Mouse (Mus musculus): Measurements from ENCODE around the gene Rab23. TPM values are rescaled to one million over a fixed set of nuclear protein-coding genes. Genes with fewer than 3 reads are reported as not detected.
"Not testable (repeated sequence)": the region's sequence is repeated elsewhere in the genome, so short reads cannot be mapped to it uniquely, and the experiment has no call there.

The Rab23 gene
- polyA plus RNA-seq, 1 experiment from 2014 or later, result 30.7 TPM

DNA sequence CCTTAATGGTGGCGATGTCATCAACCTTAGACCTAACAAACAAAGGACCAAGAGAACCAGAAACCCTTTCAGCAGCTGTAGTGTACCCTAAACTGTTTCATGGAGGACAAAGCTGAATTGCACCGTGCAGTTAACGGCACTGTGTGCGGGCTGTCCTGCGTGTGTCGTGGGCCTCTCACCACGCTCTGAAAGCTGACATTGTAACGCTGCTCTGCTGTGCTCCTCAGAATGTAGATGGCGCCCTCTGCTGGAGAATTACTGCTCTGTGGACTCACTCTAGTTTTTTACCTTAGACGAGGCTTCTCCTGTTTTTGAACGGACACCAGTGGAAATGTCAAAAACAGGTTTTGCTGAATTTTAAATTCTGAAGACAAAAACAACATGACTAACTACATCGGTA is 19.6 kb downstream of the Rab23 start:
- Histone ChIP-seq H3K9me3 (ENCODE audit: control insufficient read depth, low read length) (no peaks in the 10 kb centered on the region), H3K27me3 (ENCODE audit: control insufficient read depth, insufficient read depth, low read length) (no peaks in the 10 kb centered on the region), H3K4me1 (ENCODE audit: control insufficient read depth, insufficient read depth, low read length) (no peaks in the 10 kb centered on the region), H3K4me2 (replicated peaks; ENCODE audit: low read depth, low read length) (no peak overlapping the region), H3K9ac (ENCODE audit: low read depth, low read length) (no peak overlapping the region), H3K27ac (ENCODE audit: low read depth, low read length) (no peak overlapping the region), H3K4me3 (ENCODE audit: low read length) (no peak overlapping the region), H3K36me3 (ENCODE audit: control insufficient read depth, insufficient read depth, low read length) (peaks cover 49% of the 10 kb centered on the region)
- 35% methylated on average over 12 of the region's 12 CpGs for WGBS
- peak; percentile 80 for ATAC-seq (ENCODE audit: low FRiP score, low TSS enrichment)

DNA sequence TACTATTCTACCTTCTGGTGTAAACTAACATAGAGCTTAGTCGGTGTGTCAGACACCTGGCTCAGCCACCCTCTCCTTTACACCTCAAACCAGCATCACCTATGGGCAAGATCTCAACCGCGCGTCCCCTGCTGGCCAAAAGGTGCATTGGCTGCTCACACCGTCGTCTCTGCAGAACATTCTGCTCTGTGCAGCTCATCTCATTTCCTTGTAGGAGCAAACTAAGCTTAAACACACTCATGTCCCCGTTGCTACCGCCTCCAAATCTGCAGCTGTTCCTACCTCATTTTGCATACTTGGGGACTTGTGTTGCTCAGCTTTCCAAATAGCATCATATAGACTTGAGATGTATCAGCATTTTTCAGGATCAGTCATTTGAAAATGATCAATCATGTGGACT is 23.2 kb downstream of the Rab23 start:
- WGBS, result 21% methylated on average over 8 of the region's 8 CpGs
- H3K36me3 ChIP-seq (ENCODE audit: control insufficient read depth, insufficient read depth, low read length), result peaks cover 40% of the 10 kb centered on the region
- 0 out of 2 replicates have a peak, but pooled peaks have one; percentile 21 for ATAC-seq (ENCODE audit: low FRiP score, low TSS enrichment)

DNA sequence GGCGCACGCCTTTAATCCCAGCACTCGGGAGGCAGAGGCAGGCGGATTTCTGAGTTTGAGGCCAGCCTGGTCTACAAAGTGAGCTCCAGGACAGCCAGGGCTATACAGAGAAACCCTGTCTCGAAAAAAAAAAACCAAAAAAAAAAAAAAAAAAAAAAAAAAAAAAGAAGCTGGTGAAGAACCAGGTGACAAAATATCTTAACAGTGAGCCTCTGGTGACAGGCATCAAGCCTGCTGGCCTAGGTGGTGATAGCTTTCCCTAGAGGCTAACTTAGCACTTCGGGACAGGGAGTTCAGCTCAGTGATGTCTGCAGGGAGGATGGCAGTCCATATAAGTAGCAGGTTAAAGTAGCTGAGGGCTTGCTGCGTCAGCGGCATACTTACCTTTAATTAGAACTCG is 25.1 kb downstream of the Rab23 start:
- not testable (repeated sequence) for ATAC-seq (ENCODE audit: low FRiP score, low TSS enrichment); H3K4me3 ChIP-seq (ENCODE audit: low read length); H3K9ac ChIP-seq (ENCODE audit: low read depth, low read length); H3K9me3 ChIP-seq (ENCODE audit: control insufficient read depth, low read length); H3K4me1 ChIP-seq (ENCODE audit: control insufficient read depth, insufficient read depth, low read length); H3K27ac ChIP-seq (ENCODE audit: low read depth, low read length); H3K27me3 ChIP-seq (ENCODE audit: control insufficient read depth, insufficient read depth, low read length); H3K4me2 ChIP-seq (replicated peaks; ENCODE audit: low read depth, low read length)
- WGBS, result 93% methylated on average over 9 of the region's 9 CpGs
- H3K36me3 ChIP-seq (ENCODE audit: control insufficient read depth, insufficient read depth, low read length), result peaks cover 31% of the 10 kb centered on the region

More for the DNA sequence above, 23.2 kb downstream of the Rab23 start:
- no peak overlapping the region for H3K9ac ChIP-seq (ENCODE audit: low read depth, low read length)
- H3K27me3 ChIP-seq (ENCODE audit: control insufficient read depth, insufficient read depth, low read length), result no peaks in the 10 kb centered on the region
- H3K4me2 ChIP-seq (replicated peaks; ENCODE audit: low read depth, low read length), result no peak overlapping the region
- no peaks in the 10 kb centered on the region for H3K9me3 ChIP-seq (ENCODE audit: control insufficient read depth, low read length)
- no peak overlapping the region for H3K4me3 ChIP-seq (ENCODE audit: low read length)
- no peak overlapping the region for H3K27ac ChIP-seq (ENCODE audit: low read depth, low read length)
- no peaks in the 10 kb centered on the region for H3K4me1 ChIP-seq (ENCODE audit: control insufficient read depth, insufficient read depth, low read length)

DNA sequence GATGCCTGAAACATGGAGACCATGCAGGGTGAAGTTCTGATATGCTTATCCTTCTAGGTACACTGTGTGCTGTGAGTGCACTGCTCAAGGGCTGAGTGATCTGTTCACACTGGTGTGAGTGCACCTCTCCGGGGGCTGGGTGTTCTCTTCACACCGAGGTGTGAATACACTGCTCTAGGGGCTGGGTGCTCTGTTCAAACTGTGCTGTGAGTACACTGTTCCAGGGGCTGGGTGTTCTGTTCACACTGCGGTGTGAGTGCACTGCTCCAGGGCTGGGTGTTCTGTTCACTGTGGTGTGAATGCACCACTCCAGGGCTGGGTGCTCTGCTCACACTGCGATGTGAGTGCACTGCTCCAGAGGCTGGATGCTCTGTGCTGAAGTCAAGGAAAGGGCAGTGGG is 26.2 kb downstream of the Rab23 start:
- Histone ChIP-seq H3K4me1 (ENCODE audit: control insufficient read depth, insufficient read depth, low read length) (no peaks in the 10 kb centered on the region), H3K9ac (ENCODE audit: low read depth, low read length) (no peak overlapping the region), H3K4me3 (ENCODE audit: low read length) (no peak overlapping the region), H3K36me3 (ENCODE audit: control insufficient read depth, insufficient read depth, low read length) (peaks cover 23% of the 10 kb centered on the region), H3K4me2 (replicated peaks; ENCODE audit: low read depth, low read length) (no peak overlapping the region), H3K9me3 (ENCODE audit: control insufficient read depth, low read length) (no peaks in the 10 kb centered on the region), H3K27me3 (ENCODE audit: control insufficient read depth, insufficient read depth, low read length) (no peaks in the 10 kb centered on the region), H3K27ac (ENCODE audit: low read depth, low read length) (no peak overlapping the region)
- ATAC-seq (ENCODE audit: low FRiP score, low TSS enrichment), result no peak
- WGBS, result 89% methylated on average over 4 of the region's 4 CpGs

DNA sequence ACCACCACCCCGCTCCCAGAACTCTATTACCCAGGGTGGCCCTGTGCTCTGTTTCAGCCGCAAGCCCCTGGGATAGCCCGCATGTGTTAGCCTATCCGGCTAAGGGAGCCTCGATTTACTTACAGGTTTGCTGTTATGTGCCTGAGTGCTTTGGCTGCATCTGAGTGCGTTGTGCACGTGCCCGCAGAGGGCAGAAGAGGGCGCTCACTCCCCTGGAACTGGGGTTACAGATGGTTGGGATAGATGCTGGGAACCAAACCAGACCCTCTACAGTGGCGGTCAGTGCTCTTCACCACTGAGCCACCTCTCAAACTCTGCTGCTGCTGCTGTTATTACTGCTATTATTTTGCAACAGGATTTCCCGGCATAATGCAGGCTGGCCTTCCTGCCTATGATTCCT is 29.4 kb downstream of the Rab23 start:
- no peaks in the 10 kb centered on the region for H3K4me1 ChIP-seq (ENCODE audit: control insufficient read depth, insufficient read depth, low read length)
- WGBS, result 94% methylated on average over 11 of the region's 11 CpGs

DNA sequence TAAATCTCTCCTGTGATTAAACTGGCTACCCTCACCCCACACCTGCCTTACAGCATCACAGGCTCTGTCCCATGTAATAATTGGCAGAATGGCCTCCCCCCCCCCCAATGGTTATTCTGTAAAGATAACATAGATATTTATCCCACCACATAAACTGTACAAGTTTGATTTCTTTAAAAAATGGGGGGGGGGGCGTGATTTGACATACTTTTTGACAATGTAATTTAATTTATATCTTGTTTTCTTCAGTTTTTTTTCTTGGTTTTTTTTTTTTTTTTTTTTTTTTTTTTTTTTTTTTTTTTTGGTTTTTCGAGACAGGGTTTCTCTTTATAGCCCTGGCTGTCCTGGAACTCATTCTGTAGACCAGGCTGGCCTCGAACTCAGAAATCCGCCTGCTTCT is 30.0 kb downstream of the Rab23 start:
- not testable (repeated sequence) for H3K27me3 ChIP-seq (ENCODE audit: control insufficient read depth, insufficient read depth, low read length); H3K9me3 ChIP-seq (ENCODE audit: control insufficient read depth, low read length); H3K4me2 ChIP-seq (replicated peaks; ENCODE audit: low read depth, low read length); ATAC-seq (ENCODE audit: low FRiP score, low TSS enrichment); H3K27ac ChIP-seq (ENCODE audit: low read depth, low read length); H3K4me3 ChIP-seq (ENCODE audit: low read length); H3K4me1 ChIP-seq (ENCODE audit: control insufficient read depth, insufficient read depth, low read length); H3K9ac ChIP-seq (ENCODE audit: low read depth, low read length)
- peaks cover 16% of the 10 kb centered on the region for H3K36me3 ChIP-seq (ENCODE audit: control insufficient read depth, insufficient read depth, low read length)
- WGBS, result 93% methylated on average over 4 of the region's 4 CpGs

More for the DNA sequence above, 29.4 kb downstream of the Rab23 start:
- Histone ChIP-seq H3K27me3 (ENCODE audit: control insufficient read depth, insufficient read depth, low read length) (no peaks in the 10 kb centered on the region), H3K27ac (ENCODE audit: low read depth, low read length) (no peak overlapping the region), H3K9me3 (ENCODE audit: control insufficient read depth, low read length) (no peaks in the 10 kb centered on the region), H3K4me2 (replicated peaks; ENCODE audit: low read depth, low read length) (no peak overlapping the region), H3K4me3 (ENCODE audit: low read length) (no peak overlapping the region), H3K9ac (ENCODE audit: low read depth, low read length) (no peak overlapping the region), H3K36me3 (ENCODE audit: control insufficient read depth, insufficient read depth, low read length) (peaks cover 16% of the 10 kb centered on the region)
- no peak for ATAC-seq (ENCODE audit: low FRiP score, low TSS enrichment)

DNA sequence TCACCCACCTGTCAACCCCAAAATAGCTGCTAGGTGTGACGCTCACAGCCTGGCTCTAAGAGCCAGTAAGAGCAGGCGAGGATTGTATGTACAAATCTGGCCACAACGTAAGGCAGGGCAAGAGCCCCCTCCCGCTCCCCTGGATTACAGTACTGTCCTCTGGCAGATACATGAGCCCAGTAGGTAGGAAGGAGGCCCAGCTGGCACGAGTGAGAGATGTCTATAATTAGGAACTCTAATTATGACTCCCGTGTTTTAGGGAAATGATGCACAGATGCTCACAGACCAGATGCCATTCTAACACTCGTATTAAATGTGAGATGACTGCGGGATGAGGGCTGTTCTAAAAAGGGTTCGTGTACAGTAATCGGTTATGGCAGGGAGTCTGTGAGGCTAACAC is 31.6 kb downstream of the Rab23 start:
- Histone ChIP-seq H3K9ac (ENCODE audit: low read depth, low read length) (no peak overlapping the region), H3K27ac (ENCODE audit: low read depth, low read length) (no peak overlapping the region), H3K27me3 (ENCODE audit: control insufficient read depth, insufficient read depth, low read length) (no peaks in the 10 kb centered on the region), H3K36me3 (ENCODE audit: control insufficient read depth, insufficient read depth, low read length) (peaks cover 8% of the 10 kb centered on the region), H3K4me2 (replicated peaks; ENCODE audit: low read depth, low read length) (no peak overlapping the region), H3K9me3 (ENCODE audit: control insufficient read depth, low read length) (no peaks in the 10 kb centered on the region), H3K4me1 (ENCODE audit: control insufficient read depth, insufficient read depth, low read length) (0 out of 2 replicates have a peak, but pooled peaks cover 7% of the 10 kb centered on the region), H3K4me3 (ENCODE audit: low read length) (no peak overlapping the region)
- 93% methylated on average over 10 of the region's 10 CpGs for WGBS
- ATAC-seq (ENCODE audit: low FRiP score, low TSS enrichment), result no peak

DNA sequence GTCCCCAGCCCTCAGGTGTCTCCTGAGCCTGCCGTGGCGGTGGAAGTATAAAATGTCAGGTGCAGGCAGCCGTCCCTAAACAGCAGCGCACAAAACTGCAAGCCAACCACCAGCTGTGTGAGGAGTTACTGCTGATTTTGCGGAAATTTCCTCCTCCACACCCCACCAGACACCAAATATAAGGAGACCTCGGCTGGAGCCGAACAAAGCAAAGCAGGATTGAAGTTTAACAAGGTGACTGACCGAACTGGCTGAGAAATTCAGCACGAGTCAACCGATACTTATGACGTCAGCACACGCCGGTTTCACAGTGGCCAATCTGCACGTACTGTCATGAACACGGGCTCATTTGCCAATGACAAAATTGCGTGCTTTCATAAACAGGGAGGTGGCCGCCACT is 34.4 kb downstream of the Rab23 start:
- WGBS, result 77% methylated on average over 17 of the region's 17 CpGs
- H3K36me3 ChIP-seq (ENCODE audit: control insufficient read depth, insufficient read depth, low read length), result no peaks in the 10 kb centered on the region; the same call in 1 of the 2 replicates
- H3K4me3 ChIP-seq (ENCODE audit: low read length), result no peak overlapping the region
- 0 out of 2 replicates have a peak, but pooled peaks cover 7% of the 10 kb centered on the region for H3K4me1 ChIP-seq (ENCODE audit: control insufficient read depth, insufficient read depth, low read length)
- no peaks in the 10 kb centered on the region for H3K27me3 ChIP-seq (ENCODE audit: control insufficient read depth, insufficient read depth, low read length)
- no peak overlapping the region for H3K4me2 ChIP-seq (replicated peaks; ENCODE audit: low read depth, low read length)
- peak overlapping the region; percentile 53 for H3K27ac ChIP-seq (ENCODE audit: low read depth, low read length)
- H3K9ac ChIP-seq (ENCODE audit: low read depth, low read length), result no peak overlapping the region
- no peak for ATAC-seq (ENCODE audit: low FRiP score, low TSS enrichment)
- no peaks in the 10 kb centered on the region for H3K9me3 ChIP-seq (ENCODE audit: control insufficient read depth, low read length)

DNA sequence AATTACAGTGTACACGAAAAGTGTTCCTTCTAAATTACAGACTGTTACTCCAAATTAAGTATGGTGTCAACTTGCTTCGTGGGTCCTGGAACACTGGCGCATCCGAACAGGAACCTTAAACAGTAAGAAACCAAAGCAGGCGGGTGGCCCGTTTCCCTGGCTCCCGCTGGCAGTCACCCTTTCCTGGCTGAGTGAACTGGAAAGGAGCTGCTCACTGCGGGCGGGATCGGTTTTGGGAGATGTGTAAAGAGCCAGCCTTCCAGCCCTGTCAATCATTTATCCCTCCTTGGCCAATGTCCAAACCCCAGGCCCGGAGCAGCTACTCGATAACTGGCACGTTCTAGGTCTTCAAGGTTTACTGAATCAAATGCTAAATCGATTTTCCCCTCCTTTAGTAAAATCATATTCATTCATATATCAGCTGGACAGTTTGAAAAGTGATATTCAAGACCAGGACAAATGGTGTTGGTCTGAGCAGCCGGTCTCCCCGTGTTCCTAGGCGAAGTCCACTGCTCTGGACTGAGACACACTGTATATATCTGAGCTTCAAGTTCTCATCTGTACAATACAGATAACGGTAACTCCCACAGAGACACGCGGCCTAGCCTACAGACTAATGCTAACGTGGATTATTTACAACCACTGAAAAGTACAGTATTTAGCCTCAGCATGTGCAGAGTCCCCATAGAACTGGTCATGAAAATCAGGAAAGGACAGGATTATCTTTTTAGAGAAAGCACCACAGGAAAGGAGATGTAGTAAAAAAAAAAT is 35.5 kb downstream of the Rab23 start:
- Histone ChIP-seq H3K9me3 (ENCODE audit: control insufficient read depth, low read length) (no peaks in the 10 kb centered on the region), H3K4me2 (replicated peaks; ENCODE audit: low read depth, low read length) (peak overlapping the region; percentile 91), H3K27ac (ENCODE audit: low read depth, low read length) (peak overlapping the region; percentile 53; the same call in 1 of the 2 replicates), H3K36me3 (ENCODE audit: control insufficient read depth, insufficient read depth, low read length) (peaks cover under 1% of the 10 kb centered on the region; the same call in 1 of the 2 replicates), H3K9ac (ENCODE audit: low read depth, low read length) (no peak overlapping the region), H3K4me3 (ENCODE audit: low read length) (no peak overlapping the region), H3K4me1 (ENCODE audit: control insufficient read depth, insufficient read depth, low read length) (0 out of 2 replicates have a peak, but pooled peaks cover 7% of the 10 kb centered on the region), H3K27me3 (ENCODE audit: control insufficient read depth, insufficient read depth, low read length) (no peaks in the 10 kb centered on the region)
- no peak for ATAC-seq (ENCODE audit: low FRiP score, low TSS enrichment)
- WGBS, result 73% methylated on average over 21 of the region's 21 CpGs
